Mouse (Mus musculus) layer of hippocampus, adult 11-12 months (tissue): ENCODE measurements around the gene Eif3d.

Experiments
- DNase-seq: peaks from one replicate; pipeline ENCODE4 v3.0.0; 2022; ENCODE audit warnings: low spot score

The Eif3d gene

GRCm38 (mm10) chr15:77952921-77953320, 17.7 kb downstream of the Eif3d start:
- no peak for DNase-seq

- no peak for DNase-seq
These were observed 21.6 kb downstream of the Eif3d start for GRCm38 (mm10) chr15:77949061-77949460.

- DNase-seq, result peak; percentile 63
These were observed 24.9 kb downstream of the Eif3d start for GRCm38 (mm10) chr15:77945711-77946110.

- no peak for DNase-seq
These were observed 29.1 kb downstream of the Eif3d start for GRCm38 (mm10) chr15:77941563-77941962.

- DNase-seq, result no peak
These were observed 32.1 kb downstream of the Eif3d start for GRCm38 (mm10) chr15:77938516-77938915.

GRCm38 (mm10) chr15:77935673-77936375, 34.8 kb downstream of the Eif3d start:
- peak; percentile 51 for DNase-seq

GRCm38 (mm10) chr15:77934968-77935367, 35.6 kb downstream of the Eif3d start:
- no peak for DNase-seq

- DNase-seq, result no peak
These were observed 36.3 kb downstream of the Eif3d start for GRCm38 (mm10) chr15:77934326-77934725.

GRCm38 (mm10) chr15:77933770-77934169, 36.8 kb downstream of the Eif3d start:
- peak; percentile 100 for DNase-seq

- no peak for DNase-seq
These were observed 37.4 kb downstream of the Eif3d start for GRCm38 (mm10) chr15:77933222-77933621.

DNA sequence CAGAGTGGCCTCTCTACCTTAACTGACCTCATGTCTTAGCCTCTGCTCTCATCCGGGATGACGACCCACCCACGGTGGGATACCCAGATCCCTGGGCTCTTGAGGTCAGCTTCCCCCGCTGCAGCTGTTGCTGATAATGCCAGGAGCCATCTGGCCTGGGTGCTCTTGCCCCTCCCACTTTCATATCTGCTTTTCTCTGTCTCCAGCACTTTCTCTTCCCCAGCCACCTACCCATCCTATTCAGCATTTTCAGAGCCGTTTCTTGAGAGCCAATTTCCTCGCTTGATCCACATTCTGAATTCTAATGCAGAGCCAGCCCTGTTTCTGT, 39.0 kb downstream of the Eif3d start:
- no peak for DNase-seq

DNA sequence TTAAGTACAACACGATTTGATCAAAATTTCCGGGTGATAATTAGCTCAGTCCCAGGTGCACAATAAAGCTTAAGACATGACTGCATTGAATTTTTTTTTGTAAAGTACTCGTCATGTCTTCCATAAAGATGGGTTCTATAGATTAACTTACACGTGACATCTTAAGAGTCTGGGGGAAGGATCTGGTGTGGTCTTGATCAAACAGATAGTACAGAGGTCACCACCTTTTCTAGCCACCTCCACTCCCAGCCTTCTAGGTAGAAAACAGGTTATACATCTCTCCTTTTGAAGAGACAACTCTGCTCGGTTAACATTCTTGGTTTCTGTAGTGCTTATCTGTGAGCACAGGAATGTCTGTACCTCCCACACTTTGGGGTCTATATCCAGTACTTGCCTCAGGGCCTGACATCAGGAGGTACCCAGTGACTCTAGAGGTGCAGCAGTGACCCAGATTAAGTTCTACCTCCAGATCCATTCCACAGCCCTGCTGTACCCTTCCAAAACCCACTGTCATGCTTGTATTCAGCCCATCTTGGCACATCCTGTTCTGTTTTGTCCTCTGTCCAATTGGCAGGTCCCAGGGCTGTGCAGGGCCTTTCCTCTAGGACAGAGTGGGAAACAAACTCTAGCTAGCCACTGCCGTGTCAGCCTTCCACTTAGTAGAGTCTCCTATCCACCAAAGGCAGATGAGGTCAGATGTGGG, 39.5 kb downstream of the Eif3d start:
- DNase-seq, result no peak

- DNase-seq, result no peak
These were observed 40.8 kb downstream of the Eif3d start for GRCm38 (mm10) chr15:77929804-77930203.

GRCm38 (mm10) chr15:77928673-77929331, 41.8 kb downstream of the Eif3d start, which contains the start of gene Txn2:
Gene Txn2, minus strand, starts transcription at chr15:77929006.
- peak; percentile 97 for DNase-seq

DNA sequence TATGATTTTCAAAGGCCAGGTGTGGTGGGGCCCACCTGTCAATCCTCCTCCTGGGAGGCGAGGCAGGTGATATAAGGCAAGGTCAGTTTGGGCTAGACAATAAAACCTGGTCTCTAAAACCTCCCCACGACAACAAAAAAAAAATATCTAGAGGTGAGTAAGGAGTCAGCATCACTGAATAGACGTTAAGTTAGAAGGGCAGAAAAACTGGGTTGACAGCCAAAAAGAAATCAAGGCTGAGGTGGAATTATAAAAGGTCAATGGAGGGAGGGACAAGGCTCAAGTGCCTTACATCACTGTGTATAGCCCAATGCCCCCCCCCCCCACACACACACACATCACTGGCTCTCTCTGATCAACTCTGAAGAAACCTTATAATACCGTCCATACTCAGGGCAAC, 42.5 kb downstream of the Eif3d start:
- DNase-seq, result no peak

DNA sequence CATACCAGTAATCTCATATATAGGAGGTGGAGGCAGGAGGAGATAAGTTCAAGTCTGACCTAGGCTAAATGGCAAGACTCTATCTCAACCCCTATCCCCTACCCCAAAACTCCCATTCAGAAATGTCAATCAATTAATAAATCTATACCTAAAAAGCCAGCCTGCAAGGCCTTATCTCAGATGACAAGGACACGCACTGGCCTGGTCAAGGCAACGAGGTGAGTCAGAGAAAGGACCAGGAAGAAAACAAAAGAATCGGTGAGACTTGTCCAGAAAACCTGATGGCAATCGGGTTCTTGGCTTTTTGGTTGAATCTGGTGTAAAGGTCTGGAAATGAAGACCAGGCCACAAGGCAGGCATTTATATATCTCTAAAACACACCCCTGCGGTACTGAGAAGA, 43.7 kb downstream of the Eif3d start:
- DNase-seq, result no peak

- no peak for DNase-seq
These were observed 45.4 kb downstream of the Eif3d start for GRCm38 (mm10) chr15:77925195-77925594.

DNA sequence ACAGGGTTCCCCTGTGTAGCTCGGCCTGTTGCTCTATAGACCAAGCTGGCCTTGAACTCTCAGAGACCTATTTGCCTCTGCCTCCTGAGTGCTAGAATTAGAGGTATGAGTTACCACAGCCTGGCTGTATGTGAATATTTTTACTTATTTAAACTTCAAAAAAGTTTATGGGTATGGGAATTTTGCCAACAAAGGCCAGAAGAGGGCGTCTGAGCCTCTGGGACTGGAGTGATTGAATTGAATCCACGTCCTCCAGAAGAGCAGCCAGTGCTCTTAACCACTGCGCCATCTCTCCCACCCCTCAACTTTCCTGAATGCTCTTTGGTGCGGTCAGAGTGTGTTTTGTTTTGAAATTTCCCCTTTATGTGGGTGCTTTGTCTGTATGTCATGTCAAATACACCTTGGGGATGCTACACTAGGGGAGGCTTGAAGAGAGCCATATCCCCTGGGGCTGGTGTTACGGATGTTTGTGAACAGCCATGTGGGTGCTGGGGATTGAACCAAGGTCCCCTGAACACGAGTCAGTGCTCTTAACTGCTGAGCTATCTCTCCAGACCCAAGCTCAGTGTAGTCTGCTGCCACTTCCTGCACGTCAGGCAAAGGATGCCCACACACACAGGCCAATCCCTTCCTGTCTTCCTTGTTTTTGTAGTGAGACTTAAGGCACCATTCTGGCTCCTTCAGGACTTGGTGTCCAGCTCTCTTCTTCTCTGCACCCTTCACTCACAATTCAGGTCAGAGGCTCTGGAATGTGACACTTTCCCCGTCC, 47.2 kb downstream of the Eif3d start:
- DNase-seq, result no peak

DNA sequence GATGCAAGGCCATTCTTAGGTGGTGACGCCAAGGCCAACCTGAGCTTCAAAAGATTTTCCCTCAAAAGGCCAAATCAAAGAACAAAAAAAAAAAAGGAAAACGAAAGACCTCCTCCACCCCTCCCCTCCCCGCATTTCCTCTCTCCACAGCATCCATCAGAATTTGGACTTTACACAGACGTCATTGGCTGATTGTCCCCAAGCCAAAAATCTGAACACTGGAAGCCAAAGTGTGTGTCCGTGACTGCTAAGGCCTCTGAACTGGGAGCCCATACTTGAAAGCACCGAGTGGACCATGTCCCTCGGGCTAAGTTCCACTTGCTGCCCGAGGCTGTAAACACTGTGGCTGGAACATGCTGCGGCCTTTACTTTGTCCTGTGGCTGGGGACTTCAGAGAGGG, 47.9 kb downstream of the Eif3d start:
- no peak for DNase-seq

GRCm38 (mm10) chr15:77921636-77922035, 49.0 kb downstream of the Eif3d start:
- DNase-seq, result no peak

DNA sequence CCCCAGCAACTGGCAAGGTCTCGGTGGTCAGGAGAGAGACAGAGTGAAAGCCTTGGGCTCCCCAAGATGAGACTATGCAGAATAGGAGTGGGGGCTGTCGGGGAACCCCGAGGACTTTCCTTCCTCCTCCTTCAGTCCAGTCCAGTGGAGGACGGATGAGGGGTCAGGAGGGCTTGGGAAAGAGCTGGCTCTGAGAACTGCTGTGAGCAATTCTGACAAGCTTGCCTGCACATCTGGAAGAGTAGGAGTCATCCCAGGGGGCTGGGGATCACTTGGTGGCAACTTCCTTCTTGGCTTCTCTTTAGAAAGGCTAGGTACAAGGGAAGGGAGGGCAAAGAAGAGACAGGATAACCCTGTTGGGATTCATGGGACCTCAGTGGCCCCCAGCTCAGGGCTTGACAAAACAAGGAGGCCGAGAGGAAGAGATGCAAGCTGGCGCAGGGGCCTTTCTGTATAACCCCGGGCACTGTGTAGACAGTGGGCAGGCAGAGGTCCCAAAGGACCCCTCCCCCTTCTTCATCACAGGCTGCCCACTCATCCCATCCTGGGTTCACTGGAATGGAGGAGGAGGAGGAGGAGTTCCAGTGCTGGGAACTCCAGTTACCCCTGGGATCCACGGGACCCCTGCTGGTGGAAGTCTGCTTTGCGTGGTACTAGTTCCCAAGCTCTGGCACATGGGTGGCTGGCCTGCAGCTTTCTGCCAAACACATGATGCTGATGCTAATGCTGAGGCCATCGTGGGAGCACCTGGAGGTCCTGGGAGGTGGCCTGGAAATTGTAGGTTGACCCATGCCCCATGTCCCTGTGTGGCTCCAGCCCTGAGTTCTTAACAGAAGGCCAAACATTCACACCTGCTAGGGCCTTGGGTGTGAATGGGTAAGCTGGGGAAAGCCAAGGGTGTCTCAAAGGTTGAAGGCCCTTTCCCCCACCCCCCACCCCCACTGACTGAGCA, 49.8 kb downstream of the Eif3d start:
- no peak for DNase-seq
